Mouse (Mus musculus): ENCODE results near the gene Esyt2.
A peak's percentile ranks its signal among the peaks of the same experiment; 100 is the strongest.

The Esyt2 gene

GRCm38 (mm10) chr12:116367346-116367745 lies 86.3 kb downstream of the Esyt2 start:
- no peak for DNase-seq

GRCm38 (mm10) chr12:116368857-116369256 lies 87.9 kb downstream of the Esyt2 start:
- no peak for DNase-seq

GRCm38 (mm10) chr12:116383101-116383500 lies 102.1 kb downstream of the Esyt2 start:
- no peak for DNase-seq

GRCm38 (mm10) chr12:116383995-116384394 lies 103.0 kb downstream of the Esyt2 start:
- no peak for DNase-seq

- DNase-seq: no peak
Observed at GRCm38 (mm10) chr12:116386802-116387201, 105.8 kb downstream of the Esyt2 start.

GRCm38 (mm10) chr12:116389868-116390267 lies 108.9 kb downstream of the Esyt2 start:
- no peak for DNase-seq

- DNase-seq: no peak
Observed at GRCm38 (mm10) chr12:116394327-116394726, 113.3 kb downstream of the Esyt2 start.

- no peak for DNase-seq
Observed at GRCm38 (mm10) chr12:116395312-116395711, 114.3 kb downstream of the Esyt2 start.

- DNase-seq: no peak
Observed at GRCm38 (mm10) chr12:116396072-116396695, 115.2 kb downstream of the Esyt2 start.

GRCm38 (mm10) chr12:116404012-116404679 lies 123.2 kb downstream of the Esyt2 start:
- DNase-seq: no peak

- peak; percentile 99 for DNase-seq
Observed at GRCm38 (mm10) chr12:116405045-116405835, 124.2 kb downstream of the Esyt2 start, which contains the start of gene Ncapg2. Ncapg2 (plus strand) TSS chr12:116405402.

GRCm38 (mm10) chr12:116405836-116406155 lies 124.8 kb downstream of the Esyt2 start:
- no peak for DNase-seq

- no peak for DNase-seq
Observed at GRCm38 (mm10) chr12:116407883-116408282, 126.9 kb downstream of the Esyt2 start.

GRCm38 (mm10) chr12:116414941-116415340 lies 133.9 kb downstream of the Esyt2 start:
- DNase-seq: no peak

- DNase-seq: no peak
Observed at GRCm38 (mm10) chr12:116416514-116416913, 135.5 kb downstream of the Esyt2 start.

GRCm38 (mm10) chr12:116421656-116422055 lies 140.7 kb downstream of the Esyt2 start:
- no peak for DNase-seq

- no peak for DNase-seq
Observed at GRCm38 (mm10) chr12:116425392-116425791, 144.4 kb downstream of the Esyt2 start.

GRCm38 (mm10) chr12:116433742-116434141 lies 152.7 kb downstream of the Esyt2 start:
- no peak for DNase-seq

- no peak for DNase-seq
Observed at GRCm38 (mm10) chr12:116435232-116435631, 154.2 kb downstream of the Esyt2 start.

GRCm38 (mm10) chr12:116436125-116436524 lies 155.1 kb downstream of the Esyt2 start:
- DNase-seq: no peak

GRCm38 (mm10) chr12:116438591-116438990 lies 157.6 kb downstream of the Esyt2 start:
- peak; percentile 2 for DNase-seq

All from retina, postnatal 1 day (tissue).